Mouse (Mus musculus) embryo, embryonic 11.5 days (tissue): ENCODE measurements at regions not wholly inside any gene's neighbourhood (a gene's known extent, or its start where the extent isn't known, plus 50 kb on each side); places are given as distances from the start of the nearest gene placed in this dataset.

Source experiments
- DNase-seq: peaks from one replicate; pipeline ENCODE4 v3.0.0-alpha.2; 2012; ENCODE audit warnings: low read depth, low spot score

- no peak for DNase-seq
Measured at GRCm38 (mm10) chr17:10079853-10080650, 239.6 kb downstream of the Qk start.

- no peak for DNase-seq
Measured at GRCm38 (mm10) chr17:10078536-10079319, 240.9 kb downstream of the Qk start.

GRCm38 (mm10) chr17:10073301-10073700 lies 246.4 kb downstream of the Qk start:
- no peak for DNase-seq

GRCm38 (mm10) chr17:10069251-10069650 lies 250.4 kb downstream of the Qk start:
- DNase-seq: no peak

GRCm38 (mm10) chr17:10065131-10065530 lies 254.5 kb downstream of the Qk start:
- DNase-seq: no peak

- no peak for DNase-seq
Measured at GRCm38 (mm10) chr17:10062546-10063100, 257.0 kb downstream of the Qk start.

GRCm38 (mm10) chr17:10057736-10058135 lies 261.9 kb downstream of the Qk start:
- no peak for DNase-seq

- no peak for DNase-seq
Measured at GRCm38 (mm10) chr17:10056096-10056495, 263.6 kb downstream of the Qk start.

- no peak for DNase-seq
Measured at GRCm38 (mm10) chr17:10054375-10054774, 265.3 kb downstream of the Qk start.

GRCm38 (mm10) chr17:10044336-10044735 lies 275.3 kb downstream of the Qk start:
- DNase-seq: no peak

GRCm38 (mm10) chr17:10042042-10042652 lies 277.5 kb downstream of the Qk start:
- DNase-seq: no peak

- DNase-seq: no peak
Measured at GRCm38 (mm10) chr17:10040951-10041359, 278.7 kb downstream of the Qk start.

- DNase-seq: no peak
Measured at GRCm38 (mm10) chr17:10040375-10040774, 279.3 kb downstream of the Qk start.

- no peak for DNase-seq
Measured at GRCm38 (mm10) chr17:10037799-10038445, 281.7 kb downstream of the Qk start.

- DNase-seq: no peak
Measured at GRCm38 (mm10) chr17:10033510-10033909, 286.1 kb downstream of the Qk start.

- no peak for DNase-seq
Measured at GRCm38 (mm10) chr17:10031033-10031432, 288.6 kb downstream of the Qk start.

GRCm38 (mm10) chr17:10026770-10027169 lies 292.9 kb downstream of the Qk start:
- DNase-seq: no peak

- DNase-seq: no peak
Measured at GRCm38 (mm10) chr17:10025212-10025611, 294.4 kb downstream of the Qk start.

GRCm38 (mm10) chr17:10024323-10024722 lies 295.3 kb downstream of the Qk start:
- no peak for DNase-seq

- DNase-seq: no peak
Measured at GRCm38 (mm10) chr17:10012161-10012560, 307.5 kb downstream of the Qk start.

GRCm38 (mm10) chr17:10011728-10012127 lies 307.9 kb downstream of the Qk start:
- DNase-seq: peak; percentile 30
